Mouse (Mus musculus) lung, embryonic 14.5 days (tissue): Measurements from ENCODE around the gene Gal3st2b. TPM values are rescaled to one million over a fixed set of nuclear protein-coding genes. Genes with fewer than 3 reads are reported as not detected.

Experiments used
- polyA plus RNA-seq: library from polyadenylated mRNA; unstranded; fragments of >200 nt; fragmentation: Nextera tagmentation; extraction: Ambion mirVana; gene quantifications from 2 replicates; pipeline ENCODE4 v1.2.1, GENCODE M21; 2014

Gal3st2b gene
- polyA plus RNA-seq, 1 experiment from 2014 or later = not detected

Other genes starting within 250 kb of the Gal3st2b start
- 81.4 and 90.1 TPM in 2 replicates for gene Bok, start 232.7 kb upstream of the Gal3st2b start, polyA plus RNA-seq
- 92.2 and 94.0 TPM in 2 replicates for gene Atg4b, start 166.8 kb upstream of the Gal3st2b start, polyA plus RNA-seq
- 48.4 and 52.7 TPM in 2 replicates for gene Thap4, start 163.4 kb upstream of the Gal3st2b start, polyA plus RNA-seq
- gene Dtymk, start 116.4 kb upstream of the Gal3st2b start, polyA plus RNA-seq = 286 and 295 TPM in 2 replicates
- 22.7 and 24.8 TPM in 2 replicates for gene Ing5, start 114.3 kb upstream of the Gal3st2b start, polyA plus RNA-seq
- gene D2hgdh, start 93.4 kb upstream of the Gal3st2b start, polyA plus RNA-seq = 11.0 and 11.1 TPM in 2 replicates
- gene Gal3st2, start 57.0 kb upstream of the Gal3st2b start, polyA plus RNA-seq = not detected in 2 replicates
- not detected in 2 replicates for gene Gal3st2c, start 72.2 kb downstream of the Gal3st2b start, polyA plus RNA-seq
- not detected in 2 replicates for gene Neu4, start 102.1 kb downstream of the Gal3st2b start, polyA plus RNA-seq
- gene Pdcd1, start 134.2 kb downstream of the Gal3st2b start, polyA plus RNA-seq = 0.09 and 0.16 TPM in 2 replicates